Mouse (Mus musculus): ENCODE data around the gene Shb.
"Not testable (repeated sequence)": the region's sequence is repeated elsewhere in the genome, so short reads cannot be mapped to it uniquely, and the experiment has no call there.

DNA sequence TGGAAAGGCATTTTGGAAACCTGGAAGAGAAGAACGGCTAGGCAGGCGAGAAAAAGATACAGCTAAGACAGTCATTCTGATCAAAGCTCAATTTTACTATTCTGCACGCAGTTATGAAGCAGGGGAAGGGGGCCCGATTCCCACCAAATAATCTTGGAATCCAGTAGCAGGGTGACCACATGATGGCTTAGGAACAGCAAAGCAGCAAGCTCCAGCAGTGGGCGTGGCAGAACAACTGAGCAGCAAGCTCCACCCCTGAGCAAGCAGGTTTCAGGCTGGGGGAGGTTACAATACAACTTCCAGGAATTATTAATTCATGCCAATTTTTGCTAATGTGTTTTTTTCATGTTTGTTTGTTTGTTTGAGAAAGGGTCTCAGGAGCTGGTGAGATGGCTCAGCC lies 145.0 kb downstream of the Shb start:
- TF ChIP-seq CTCF (IDR thresholded peaks at IDR 0.05; ENCODE audit: control insufficient read depth, insufficient read depth, low read length); POLR2A (IDR thresholded peaks at IDR 0.05; ENCODE audit: borderline replicate concordance, control insufficient read depth, low read depth, low read length): not testable (repeated sequence)

Data from bone marrow, adult 2 months (tissue).